Mouse (Mus musculus) heart, adult 2 months (tissue): ENCODE results near the gene Pi4kb. TPM values are rescaled to one million over a fixed set of nuclear protein-coding genes. Genes with fewer than 3 reads are reported as not detected.
A peak's percentile ranks its signal among the peaks of the same experiment; 100 is the strongest.

Experiments used
- DNase-seq, 2 experiments: peaks; one replicate each; pipeline ENCODE4 v3.0.0; 2021
- H3K27ac ChIP-seq: fragments of 200-600 bp; 2 replicates; pipeline ENCODE4 v1.8.1; 2022
- H3K27me3 ChIP-seq: fragments of 200-500 bp; 2 replicates; pipeline ENCODE4 v1.6.1; 2012; ENCODE audit warnings: mild to moderate bottlenecking, low read length, inconsistent platforms, mixed read lengths; ENCODE audit not compliant: control insufficient read depth, insufficient read depth
- H3K36me3 ChIP-seq: fragments of 200-500 bp; 2 replicates; pipeline ENCODE4 v1.6.1; 2012; ENCODE audit warnings: low read length, inconsistent platforms; ENCODE audit not compliant: control insufficient read depth, insufficient read depth
- H3K4me1 ChIP-seq: fragments of 200-500 bp; 2 replicates; pipeline ENCODE4 v1.6.1; 2011; ENCODE audit warnings: low read length; ENCODE audit not compliant: control insufficient read depth, insufficient read depth
- H3K4me3 ChIP-seq: fragments of 200-600 bp; 2 replicates; pipeline ENCODE4 v1.8.1; 2022
- H3K79me2 ChIP-seq: fragments of 200-500 bp; replicated peaks from 2 replicates; pipeline ENCODE4 v1.6.1; 2012; ENCODE audit warnings: mild to moderate bottlenecking, inconsistent platforms, low read length, moderate library complexity, mixed read lengths; ENCODE audit not compliant: control insufficient read depth, insufficient read depth
- H3K9ac ChIP-seq: fragments of 200-500 bp; 2 replicates; pipeline ENCODE4 v1.6.1; 2012; ENCODE audit warnings: low read depth, mild to moderate bottlenecking, control low read depth, inconsistent platforms, low read length, mixed read lengths
- CTCF ChIP-seq: fragments of 200-600 bp; IDR thresholded peaks from 2 replicates; pipeline ENCODE4 v1.8.1; 2022; ENCODE audit warnings: antibody characterized with exemption, mild to moderate bottlenecking, moderate library complexity
- EP300 ChIP-seq: fragments of 200-500 bp; IDR thresholded peaks from 2 replicates; pipeline ENCODE4 v1.6.1; 2011; ENCODE audit warnings: low read depth, low read length, control low read depth; ENCODE audit not compliant: insufficient read depth
- POLR2A ChIP-seq: fragments of 200-500 bp; IDR thresholded peaks from 2 replicates; pipeline ENCODE4 v1.6.1; 2011; ENCODE audit warnings: mild to moderate bottlenecking, low read depth, low read length, control low read depth; ENCODE audit not compliant: insufficient read depth
- WGBS: fragments of 180-500 bp; shearing (Covaris S2); methylation state at CpG from one replicate; pipeline ENCODE4 v1.1.7; 2018; 5-methylcytosine and 5-hydroxymethylcytosine counted together
- intact Hi-C: fragments of 180-260 bp; cut with DNase I; formaldehyde crosslinking; loops from one replicate; pipeline ENCODE4 v1.15.1; 2025
- polyA plus RNA-seq: library from polyadenylated mRNA; depleted of rRNA; stranded (reverse); fragments of >200 nt; gene quantifications from 2 replicates; pipeline ENCODE4 v1.2.3, GENCODE M21; 2012
- total RNA-seq, 2 experiments: library from RNA; stranded (reverse); gene quantifications; 2 replicates each; pipeline ENCODE4 v1.2.3; 2021

The Pi4kb gene
- total and polyA plus RNA-seq, 3 experiments: 18.7 to 29.5 (median 25.8) TPM

DNA sequence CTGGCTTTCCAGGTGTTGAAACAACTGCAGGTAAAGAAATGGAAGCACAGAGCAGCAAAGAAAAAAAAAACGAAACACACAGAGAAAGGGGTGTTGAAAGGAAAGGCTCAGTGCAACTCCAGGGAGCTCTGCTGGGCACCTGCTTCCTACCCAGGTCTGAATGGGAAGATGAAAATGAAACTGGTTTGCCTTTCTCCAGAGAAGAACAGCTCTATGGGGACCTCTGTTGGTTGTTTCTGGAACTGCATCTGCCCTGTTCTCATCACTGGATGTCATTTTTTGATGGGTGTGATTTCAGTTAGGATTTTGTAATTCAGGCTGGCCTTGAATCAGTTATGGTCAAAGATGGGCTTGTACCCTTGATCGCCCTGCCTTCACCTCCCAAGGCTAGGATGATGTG lies 22.4 kb downstream of the Pi4kb start:
- H3K36me3 ChIP-seq: peaks cover 4% of the 10 kb centered on the region; the same call in 1 of the 2 replicates
- no peak overlapping the region for H3K27ac ChIP-seq
- TF ChIP-seq POLR2A (no peak), CTCF (no peak; the same call in 1 of the 2 replicates), EP300 (0 out of 2 replicates have a peak, but pooled peaks have one; percentile 14)
- H3K9ac ChIP-seq: no peak overlapping the region
- peak; percentile 72 to 81 for DNase-seq
- H3K4me3 ChIP-seq: no peak overlapping the region
- no peaks in the 10 kb centered on the region for H3K79me2 ChIP-seq
- no peaks in the 10 kb centered on the region; the same call in 1 of the 2 replicates for H3K4me1 ChIP-seq
- intact Hi-C loops: loop anchor here (1.0 to 2.0 kb wide), 3 partner anchors 22 to 108 kb away; partner anchors contain the start of gene Pi4kb
- WGBS: 25% methylated on average over 2 of the region's 2 CpGs
- no peaks in the 10 kb centered on the region for H3K27me3 ChIP-seq

DNA sequence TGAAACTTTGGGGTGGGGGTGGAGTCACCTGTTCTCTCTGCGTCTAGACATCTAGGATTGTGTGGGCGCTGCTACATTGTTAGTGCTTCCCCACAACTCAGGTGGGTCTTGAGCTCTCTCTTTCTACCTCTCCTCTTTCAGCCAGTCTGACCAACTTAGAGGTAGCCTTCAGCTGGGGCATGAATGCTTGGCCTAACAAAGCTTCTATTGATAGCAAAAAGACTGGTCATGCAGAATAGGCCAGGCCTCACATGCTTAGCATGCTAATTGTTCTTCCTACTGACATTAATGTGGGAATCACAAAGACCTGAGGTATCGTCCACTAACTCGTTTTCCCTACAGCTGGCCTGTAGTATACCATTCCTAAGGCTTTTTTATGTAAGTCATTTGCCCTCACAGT lies 28.0 kb downstream of the Pi4kb start:
- H3K79me2 ChIP-seq: no peaks in the 10 kb centered on the region
- H3K4me1 ChIP-seq: no peaks in the 10 kb centered on the region
- H3K27ac ChIP-seq: no peak overlapping the region
- H3K27me3 ChIP-seq: no peaks in the 10 kb centered on the region
- WGBS: 90% methylated on average over 4 of the region's 4 CpGs
- TF ChIP-seq CTCF: no peak
- no peak for TF ChIP-seq EP300
- TF ChIP-seq POLR2A: no peak
- peaks cover 5% of the 10 kb centered on the region for H3K36me3 ChIP-seq
- intact Hi-C loops: no loop called here
- no peak for DNase-seq
- no peak overlapping the region for H3K9ac ChIP-seq
- no peak overlapping the region for H3K4me3 ChIP-seq

DNA sequence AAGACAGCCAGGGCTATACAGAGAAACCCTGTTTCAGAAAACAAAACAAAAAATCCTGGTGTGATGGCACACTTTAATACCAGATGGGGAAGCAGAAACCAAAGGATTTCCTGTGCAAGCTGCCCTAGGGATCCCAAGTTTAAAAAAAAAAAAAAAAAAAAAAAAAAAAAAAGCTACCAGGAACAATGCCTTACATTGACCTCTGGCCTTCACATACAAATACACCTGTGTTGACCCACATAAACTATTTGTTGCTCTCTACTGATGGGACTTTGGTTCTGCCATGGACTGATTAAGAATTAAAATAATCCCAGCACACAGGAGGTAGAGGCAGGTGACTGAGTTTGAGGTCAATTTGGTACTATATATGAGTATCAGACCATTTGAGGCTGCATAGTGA lies 28.7 kb downstream of the Pi4kb start:
- no peak overlapping the region for H3K9ac ChIP-seq
- peaks cover 5% of the 10 kb centered on the region for H3K36me3 ChIP-seq
- no peaks in the 10 kb centered on the region for H3K4me1 ChIP-seq

DNA sequence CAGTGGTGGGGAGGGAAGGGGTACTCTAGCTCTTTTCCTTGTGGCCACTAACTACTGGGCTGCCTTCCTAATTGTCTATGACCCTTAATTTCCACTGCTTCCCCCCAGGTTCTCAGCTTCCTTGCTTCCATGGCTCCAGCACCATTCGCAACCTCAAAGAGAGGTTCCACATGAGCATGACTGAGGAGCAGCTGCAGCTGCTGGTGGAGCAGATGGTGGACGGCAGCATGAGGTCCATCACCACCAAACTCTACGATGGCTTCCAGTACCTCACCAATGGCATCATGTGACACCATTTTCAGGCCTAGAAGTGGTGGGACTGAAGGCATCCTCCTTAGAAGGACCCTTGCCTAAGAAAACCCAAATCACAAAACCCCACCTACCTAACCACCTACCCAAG lies 31.1 kb downstream of the Pi4kb start:
- Histone ChIP-seq H3K4me1 (no peaks in the 10 kb centered on the region), H3K27ac (no peak overlapping the region), H3K9ac (no peak overlapping the region), H3K27me3 (no peaks in the 10 kb centered on the region), H3K79me2 (no peaks in the 10 kb centered on the region), H3K36me3 (peaks cover 3% of the 10 kb centered on the region; the same call in 1 of the 2 replicates), H3K4me3 (no peak overlapping the region)
- intact Hi-C loops: no loop called here
- TF ChIP-seq POLR2A (no peak), CTCF (no peak), EP300 (no peak)
- 89% methylated on average over 3 of the region's 3 CpGs for WGBS
- no peak for DNase-seq

More for the DNA sequence above, 28.7 kb downstream of the Pi4kb start:
- no peak for DNase-seq
- Histone ChIP-seq H3K4me3 (no peak overlapping the region), H3K79me2 (no peaks in the 10 kb centered on the region), H3K27me3 (no peaks in the 10 kb centered on the region), H3K27ac (no peak overlapping the region)
- intact Hi-C loops: no loop called here
- TF ChIP-seq EP300 (no peak), CTCF (no peak), POLR2A (no peak)

DNA sequence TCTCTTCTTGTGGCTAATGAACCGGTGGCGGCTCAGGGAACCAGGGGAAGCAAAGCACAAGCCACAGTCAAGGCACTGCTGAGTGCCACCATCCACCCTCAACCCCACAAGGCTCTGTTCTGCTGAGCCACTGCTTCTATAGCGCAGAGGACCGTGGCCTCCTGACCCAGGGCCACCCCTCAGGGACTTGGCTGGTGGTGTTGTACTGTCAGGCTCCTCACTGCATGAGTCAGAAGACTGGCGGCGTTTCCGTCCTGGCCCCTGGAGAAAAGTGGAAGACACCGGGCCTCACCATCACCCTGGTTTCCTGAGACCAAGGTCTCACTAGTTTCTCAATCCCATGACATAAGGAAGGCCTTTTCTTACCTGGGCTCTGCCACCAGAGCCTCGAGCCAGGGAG lies 33.2 kb downstream of the Pi4kb start:
- Histone ChIP-seq H3K4me3 (no peak overlapping the region), H3K4me1 (no peaks in the 10 kb centered on the region), H3K27ac (no peak overlapping the region), H3K9ac (no peak overlapping the region), H3K27me3 (no peaks in the 10 kb centered on the region), H3K36me3 (peaks cover 2% of the 10 kb centered on the region; the same call in 1 of the 2 replicates), H3K79me2 (no peaks in the 10 kb centered on the region)
- WGBS: 80% methylated on average over 9 of the region's 9 CpGs
- DNase-seq: no peak
- TF ChIP-seq EP300 (no peak), CTCF (no peak), POLR2A (no peak)
- intact Hi-C loops: no loop called here

DNA sequence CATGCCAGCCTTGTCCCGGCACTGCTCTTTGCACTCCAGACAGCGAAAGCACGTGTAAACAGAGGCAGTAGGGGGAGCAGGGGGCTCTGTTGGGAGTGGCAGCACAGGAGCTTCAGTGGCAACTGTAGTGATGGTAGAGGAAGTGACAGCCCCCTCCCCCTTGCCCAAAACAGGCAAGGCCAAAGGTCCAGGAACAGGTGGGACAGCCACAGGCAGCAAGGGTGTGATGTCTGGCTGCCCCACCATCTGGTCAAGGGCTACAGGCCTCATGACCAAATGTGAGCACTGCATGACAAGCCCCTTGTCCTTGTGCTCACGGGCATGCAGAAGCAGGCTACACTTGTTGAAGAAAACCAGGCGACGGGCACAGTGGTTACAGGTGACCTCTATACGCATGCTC lies 35.9 kb downstream of the Pi4kb start:
- no peaks in the 10 kb centered on the region for H3K27me3 ChIP-seq
- no peak overlapping the region for H3K27ac ChIP-seq
- peaks cover 2% of the 10 kb centered on the region; the same call in 1 of the 2 replicates for H3K4me1 ChIP-seq
- no peaks in the 10 kb centered on the region for H3K79me2 ChIP-seq
- no peak for TF ChIP-seq CTCF
- no peak for TF ChIP-seq EP300
- TF ChIP-seq POLR2A: no peak
- DNase-seq: no peak
- intact Hi-C loops: no loop called here
- WGBS: 88% methylated on average over 7 of the region's 7 CpGs
- H3K36me3 ChIP-seq: no peaks in the 10 kb centered on the region
- H3K9ac ChIP-seq: no peak overlapping the region
- no peak overlapping the region for H3K4me3 ChIP-seq
